Mouse (Mus musculus): ENCODE measurements around the gene Prima1.

The Prima1 gene

DNA sequence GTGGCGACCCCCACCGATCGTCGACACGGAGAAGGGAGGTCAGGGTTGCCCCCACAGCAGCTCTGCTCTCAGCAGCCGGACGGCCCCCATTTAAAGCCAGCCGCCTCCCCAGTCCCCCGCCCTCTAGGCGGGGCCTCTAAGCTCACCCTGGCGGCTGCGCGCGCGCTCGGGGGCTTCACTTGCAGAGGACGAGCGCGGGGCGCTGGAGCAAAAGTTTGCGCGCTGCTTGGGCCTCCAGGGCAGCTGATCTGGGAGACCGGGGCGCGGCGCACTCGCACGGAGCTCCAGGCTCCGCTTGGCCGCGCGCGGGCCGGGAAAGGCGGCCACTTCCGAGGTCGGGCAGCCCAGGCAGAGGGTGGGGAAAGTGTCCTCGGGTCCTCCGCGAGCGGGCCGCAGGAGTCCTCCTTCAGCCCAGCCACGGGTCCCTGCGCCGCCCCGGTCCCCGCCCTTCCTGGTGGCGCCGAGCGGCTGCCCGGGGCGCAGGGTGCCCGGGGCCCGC, at the start of gene Prima1:
Gene Prima1, minus strand, starts transcription at position 68 of the 499 bp plus-strand sequence.
- peak; percentile 56 for DNase-seq

DNA sequence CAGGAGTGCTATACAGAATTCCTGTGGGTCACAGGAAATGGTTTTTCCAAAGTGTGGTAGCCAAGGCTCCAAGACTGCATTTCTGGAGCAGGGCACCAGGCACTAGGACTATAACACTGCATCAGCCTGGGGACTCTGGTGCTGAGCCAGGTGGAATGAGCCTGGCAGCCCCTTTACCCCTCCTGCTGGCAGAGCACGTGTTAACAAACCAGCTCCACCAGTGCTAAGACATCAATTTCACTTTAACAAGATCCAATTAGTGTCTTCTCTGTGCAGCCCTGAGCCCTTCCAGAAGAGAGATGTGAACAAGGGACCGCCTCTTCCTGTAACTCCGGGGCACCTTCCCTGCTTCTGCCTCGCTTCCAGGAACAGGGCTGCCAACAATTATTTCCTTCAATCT, 45.3 kb upstream of the Prima1 start:
- DNase-seq, result no peak

GRCm38 (mm10) chr12:103283411-103283810, 41.5 kb upstream of the Prima1 start:
- no peak for DNase-seq

DNA sequence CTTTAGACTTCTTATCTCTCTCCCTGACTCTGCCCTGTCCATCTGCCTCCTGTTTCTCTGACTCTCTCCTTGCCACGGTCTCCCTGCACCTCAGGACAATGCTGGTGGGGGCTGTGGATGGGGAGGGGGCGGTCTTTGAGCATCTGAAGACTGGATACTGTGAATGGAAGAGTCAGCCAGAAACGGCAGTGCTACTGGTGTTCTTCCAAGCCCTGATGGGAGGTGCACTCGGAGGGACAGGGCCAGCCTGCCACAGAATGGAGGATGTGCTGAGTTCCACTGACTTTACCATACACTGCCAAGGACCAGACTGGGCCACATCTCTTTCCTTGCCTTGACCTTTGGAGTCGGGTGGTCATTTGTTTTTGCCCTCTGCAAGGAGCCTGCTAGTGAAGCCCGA, 41.0 kb upstream of the Prima1 start:
- DNase-seq, result no peak

- no peak for DNase-seq
These were observed 40.0 kb upstream of the Prima1 start for GRCm38 (mm10) chr12:103281912-103282311.

GRCm38 (mm10) chr12:103281491-103281890, 39.5 kb upstream of the Prima1 start:
- no peak for DNase-seq

GRCm38 (mm10) chr12:103276422-103276821, 34.5 kb upstream of the Prima1 start:
- DNase-seq, result no peak

GRCm38 (mm10) chr12:103273732-103274131, 31.8 kb upstream of the Prima1 start:
- no peak for DNase-seq

DNA sequence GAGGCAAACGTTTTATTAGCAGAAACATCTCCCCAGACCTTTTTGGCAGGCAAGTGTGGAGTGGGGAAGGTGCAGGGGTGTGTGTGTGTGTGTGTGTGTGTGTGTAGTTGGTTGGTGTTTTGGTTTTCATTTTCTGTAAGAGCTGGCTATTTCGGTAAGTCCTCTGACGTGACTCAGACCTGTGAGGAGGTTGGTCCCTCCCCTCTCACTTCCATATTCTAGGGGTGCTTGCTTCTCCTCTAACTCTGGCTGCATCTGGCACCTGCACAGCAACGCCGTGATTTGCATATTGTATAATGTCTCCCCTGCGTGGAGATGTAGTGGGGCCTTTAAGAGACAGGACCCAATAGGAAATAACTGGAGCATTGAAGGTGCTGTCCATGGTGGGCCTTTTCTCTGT, 31.1 kb upstream of the Prima1 start:
- DNase-seq, result no peak

DNA sequence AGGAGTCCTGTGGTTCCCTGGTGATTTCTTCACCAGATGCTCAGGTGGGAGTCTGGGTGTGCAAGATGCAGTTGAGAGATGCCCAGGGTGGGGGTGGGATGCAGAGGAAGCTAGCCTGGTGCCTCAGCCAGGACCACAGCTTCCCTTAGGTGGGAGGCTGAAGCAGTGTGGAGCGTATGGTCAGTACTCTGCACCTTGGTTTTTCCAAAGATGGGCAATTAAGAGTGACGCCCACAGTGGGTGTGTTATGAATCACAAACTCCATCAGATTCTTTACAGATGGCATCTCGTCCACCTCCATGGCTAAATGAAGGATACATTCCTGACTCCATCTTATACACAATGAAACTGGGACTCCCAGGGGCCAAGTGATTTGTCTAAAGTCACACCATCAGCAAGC, 30.2 kb upstream of the Prima1 start:
- no peak for DNase-seq

GRCm38 (mm10) chr12:103266605-103267004, 24.7 kb upstream of the Prima1 start:
- no peak for DNase-seq

DNA sequence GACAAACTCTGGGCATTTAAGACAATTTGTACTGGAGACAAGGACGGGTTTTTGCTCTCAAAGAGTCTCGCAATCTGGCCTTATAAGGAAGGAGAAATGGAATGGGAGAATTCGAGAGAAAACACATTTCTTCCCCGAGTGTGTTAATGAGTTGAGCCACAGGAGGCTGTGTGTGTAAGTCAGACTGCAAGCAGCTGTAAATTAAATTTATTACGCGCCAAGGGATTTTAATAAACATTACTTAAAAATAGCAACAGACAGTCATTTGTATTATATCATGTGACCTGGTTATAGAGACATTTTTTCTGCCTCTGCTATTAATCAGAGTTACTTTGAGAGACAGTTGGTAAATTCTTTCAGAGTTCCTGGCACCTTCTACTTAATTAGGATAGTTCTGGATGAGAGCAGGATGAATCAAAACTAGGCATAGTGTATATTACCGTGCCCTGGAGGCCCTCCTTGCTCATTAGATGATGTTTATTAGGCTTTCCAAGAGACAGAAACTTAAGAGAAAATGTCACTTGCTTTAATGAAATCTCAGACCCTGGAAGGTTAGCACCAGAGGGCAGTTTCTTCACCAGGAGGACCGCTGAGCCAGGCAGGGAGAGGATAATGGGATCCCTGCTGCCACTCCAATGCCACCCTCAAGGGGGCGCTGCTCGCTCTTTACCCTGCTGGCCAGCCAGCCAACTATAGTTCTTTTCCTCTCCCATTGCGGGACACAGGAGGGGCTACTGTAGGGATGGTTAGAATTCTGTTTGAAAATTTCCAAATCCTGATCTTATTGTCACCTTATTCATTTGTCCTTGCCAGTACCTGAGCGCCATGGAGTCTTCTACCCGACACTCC, 20.3 kb upstream of the Prima1 start:
- peak; percentile 12 for DNase-seq

DNA sequence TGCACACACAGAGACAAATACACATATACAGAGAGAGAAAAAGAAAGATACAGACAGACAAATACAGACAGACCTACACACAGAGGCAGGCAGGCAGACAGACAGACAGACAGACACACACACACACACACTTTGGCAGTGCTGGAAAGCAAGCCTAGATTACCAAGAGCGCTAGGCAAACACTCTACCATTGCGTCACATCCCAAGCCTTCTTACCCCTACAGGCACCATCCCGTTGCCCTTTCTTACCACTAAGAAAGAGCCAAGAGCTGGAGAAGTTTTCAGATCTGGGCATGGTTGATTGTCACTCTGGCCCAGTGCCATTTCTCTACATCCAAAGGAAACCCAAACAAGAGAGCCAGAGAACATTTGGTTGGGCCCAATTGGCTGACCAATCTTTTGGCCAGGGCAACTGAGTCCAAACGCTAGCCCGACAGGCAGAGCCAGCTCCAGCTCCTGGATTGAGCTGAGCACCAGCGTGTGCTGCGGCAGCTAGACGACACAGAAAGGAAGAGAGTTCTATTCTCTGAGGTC, 11.0 kb upstream of the Prima1 start:
- DNase-seq, result no peak

GRCm38 (mm10) chr12:103251151-103251550, 9.2 kb upstream of the Prima1 start:
- DNase-seq, result no peak

- no peak for DNase-seq
These were observed 8.4 kb upstream of the Prima1 start for GRCm38 (mm10) chr12:103250333-103250732.

DNA sequence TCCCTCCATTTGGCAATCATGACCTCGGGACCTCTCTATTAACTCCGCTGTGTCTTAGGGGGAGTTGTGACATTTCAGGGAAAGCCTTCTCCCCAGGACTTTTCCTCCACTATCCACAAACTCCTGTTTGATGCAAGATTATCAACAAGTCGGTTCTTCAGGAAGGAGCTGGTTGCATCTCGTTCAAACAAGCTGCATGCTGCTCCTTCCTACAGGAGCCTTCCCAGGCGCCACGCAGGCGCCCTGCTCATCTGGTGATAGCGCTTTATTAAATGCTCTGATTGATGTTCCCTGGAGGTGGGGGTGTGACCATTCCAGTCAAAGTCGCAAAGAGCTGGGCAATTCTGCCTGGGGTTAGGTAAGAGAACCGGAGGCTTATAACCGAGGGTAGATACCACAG, 1.1 kb upstream of the Prima1 start:
- DNase-seq, result no peak

GRCm38 (mm10) chr12:103242591-103243025, 658 bp upstream of the Prima1 start:
- DNase-seq, result peak; percentile 47

- DNase-seq, result peak; percentile 10
These were observed 453 bp downstream of the Prima1 start for GRCm38 (mm10) chr12:103241311-103242082.

DNA sequence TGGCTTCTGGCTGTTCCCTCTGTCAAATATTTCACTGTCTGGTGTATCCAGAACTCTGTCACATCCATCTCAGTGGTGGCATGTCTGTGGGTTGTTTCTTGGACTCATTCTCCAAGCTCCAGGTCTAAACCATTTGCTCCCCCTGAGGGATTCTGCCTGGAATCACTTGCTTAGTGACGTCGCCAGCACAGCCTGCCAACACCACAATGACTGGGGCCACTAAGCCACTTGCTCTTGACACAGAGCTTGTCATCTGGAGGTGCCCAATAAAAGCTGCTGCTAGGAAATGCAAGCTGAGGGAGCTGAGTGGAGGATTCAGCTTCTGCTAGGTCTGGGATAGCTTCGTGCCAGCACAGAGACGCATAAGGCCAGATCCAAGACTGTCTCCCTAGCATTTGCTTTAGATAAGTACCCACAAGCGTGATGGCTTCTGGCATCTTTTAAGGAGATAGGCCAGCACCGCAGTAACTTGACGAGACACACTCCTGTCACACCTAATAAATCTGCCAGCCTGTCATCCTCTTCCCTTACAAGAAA, 3.0 kb downstream of the Prima1 start:
- DNase-seq, result no peak

DNA sequence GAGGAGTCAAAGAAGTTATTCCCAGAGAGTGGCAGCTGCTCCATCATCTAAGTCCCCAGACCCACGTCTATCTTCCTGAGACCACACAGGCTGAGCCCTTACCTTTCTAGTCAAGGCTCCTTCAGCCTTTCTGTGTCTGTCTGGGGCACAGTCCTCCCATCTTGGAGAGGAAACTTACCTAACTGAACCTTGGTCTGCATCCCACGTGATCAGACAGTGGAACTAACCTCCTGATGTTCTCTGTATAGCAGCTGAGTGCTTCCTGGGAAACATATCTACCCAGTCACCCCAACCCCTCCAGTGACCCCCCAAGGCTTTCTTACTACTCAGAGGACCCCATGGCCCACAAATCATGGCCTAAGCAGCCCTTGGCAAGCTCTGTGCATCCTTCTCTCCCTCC, 6.1 kb downstream of the Prima1 start:
- no peak for DNase-seq

- DNase-seq, result no peak
These were observed 6.7 kb downstream of the Prima1 start for GRCm38 (mm10) chr12:103235251-103235650.

DNA sequence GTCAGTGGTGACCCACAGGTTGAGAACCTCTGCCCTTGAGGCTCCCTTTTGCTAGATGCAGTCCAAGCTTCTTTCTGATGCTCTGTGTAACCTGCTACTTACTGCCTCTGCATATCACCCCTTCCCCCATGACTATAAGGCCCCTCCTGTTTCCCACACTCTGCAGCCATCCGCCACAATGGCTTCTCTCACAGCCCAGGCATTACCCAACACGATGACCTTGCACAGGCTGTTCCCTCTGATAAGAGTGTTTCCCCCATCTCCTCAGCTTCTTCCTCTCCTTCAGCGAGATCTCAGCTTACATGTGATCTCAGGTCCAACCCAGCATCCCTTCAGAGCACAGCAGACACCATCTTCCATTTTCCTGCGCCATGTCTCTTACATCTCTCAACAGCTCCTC, 12.9 kb downstream of the Prima1 start:
- no peak for DNase-seq

DNA sequence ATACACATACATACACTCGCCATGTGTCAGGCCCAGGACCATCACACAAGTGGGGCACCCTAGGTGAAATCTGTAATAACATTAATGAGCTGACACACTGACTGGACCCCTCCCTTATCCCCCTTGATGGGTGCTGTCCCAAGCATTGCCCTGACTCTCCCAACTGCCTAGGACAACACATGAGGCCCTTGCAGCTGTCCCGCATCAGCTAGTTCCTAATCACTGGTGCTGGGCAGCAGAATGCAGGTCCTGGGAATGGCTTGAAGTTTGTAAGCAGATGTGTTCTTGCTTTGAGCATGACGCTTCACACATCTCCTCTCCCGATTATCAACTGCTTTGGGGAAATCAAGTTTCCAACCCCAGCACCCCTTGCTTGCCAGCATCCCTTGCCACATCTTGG, 15.8 kb downstream of the Prima1 start:
- DNase-seq, result no peak
